Mouse (Mus musculus) activated CD4-positive, CD25-positive, alpha-beta regulatory T cell, adult 4 months (primary cell): Measurements from ENCODE around the gene Tecpr2. TPM values are rescaled to one million over a fixed set of nuclear protein-coding genes. Genes with fewer than 3 reads are reported as not detected.
A peak's percentile ranks its signal among the peaks of the same experiment; 100 is the strongest.
"Not testable (repeated sequence)": the region's sequence is repeated elsewhere in the genome, so short reads cannot be mapped to it uniquely, and the experiment has no call there.

Experiments
- ATAC-seq: one replicate; pipeline ENCODE4 v1.8.0; 2017
- polyA plus RNA-seq, 2 experiments: library from polyadenylated mRNA; unstranded; fragments of 100-300 nt; shearing (Covaris generic); gene quantifications; one replicate each; pipeline ENCODE4 v1.2.1; 2017

Tecpr2 gene
- polyA plus RNA-seq, result 1 to 10 TPM in 1 of 2 experiments, under 1 TPM in 1; 0.61 to 1.2 TPM

- ATAC-seq, result peak; percentile 96
Measured at GRCm38 (mm10) chr12:110889036-110890020, at the start of gene Tecpr2, which contains the start of gene Cinp. Gene Tecpr2 (plus strand): TSS chr12:110889264. Gene Cinp (minus strand): TSS chr12:110889145.

GRCm38 (mm10) chr12:110840348-110841198 lies 48.5 kb upstream of the Tecpr2 start, which contains the start of gene Mok:
Gene Mok (minus strand): TSS chr12:110840939.
- peak; percentile 65 for ATAC-seq

- no peak for ATAC-seq
Measured at GRCm38 (mm10) chr12:110841731-110842493, 47.2 kb upstream of the Tecpr2 start.

GRCm38 (mm10) chr12:110843194-110844048 lies 45.6 kb upstream of the Tecpr2 start:
- ATAC-seq, result peak; percentile 64

- no peak for ATAC-seq
Measured at GRCm38 (mm10) chr12:110844227-110845130, 44.6 kb upstream of the Tecpr2 start.

- no peak for ATAC-seq
Measured at GRCm38 (mm10) chr12:110845131-110845880, 43.8 kb upstream of the Tecpr2 start.

GRCm38 (mm10) chr12:110846191-110846765 lies 42.8 kb upstream of the Tecpr2 start:
- no peak for ATAC-seq

GRCm38 (mm10) chr12:110850010-110850928 lies 38.8 kb upstream of the Tecpr2 start, which contains the start of gene Zfp839:
Gene Zfp839 (plus strand): TSS chr12:110850253.
- ATAC-seq, result peak; percentile 53

GRCm38 (mm10) chr12:110850929-110851256 lies 38.2 kb upstream of the Tecpr2 start:
- ATAC-seq, result no peak

GRCm38 (mm10) chr12:110851414-110851813 lies 37.6 kb upstream of the Tecpr2 start:
- ATAC-seq, result peak; percentile 10

- ATAC-seq, result no peak
Measured at GRCm38 (mm10) chr12:110851923-110852322, 37.1 kb upstream of the Tecpr2 start.

GRCm38 (mm10) chr12:110854786-110855737 lies 34.0 kb upstream of the Tecpr2 start:
- ATAC-seq, result no peak

GRCm38 (mm10) chr12:110857196-110857595 lies 31.9 kb upstream of the Tecpr2 start:
- ATAC-seq, result peak; percentile 54

GRCm38 (mm10) chr12:110858681-110859080 lies 30.4 kb upstream of the Tecpr2 start:
- ATAC-seq, result not testable (repeated sequence)

GRCm38 (mm10) chr12:110860293-110860692 lies 28.8 kb upstream of the Tecpr2 start:
- ATAC-seq, result no peak

- peak; percentile 32 for ATAC-seq
Measured at GRCm38 (mm10) chr12:110861256-110861655, 27.8 kb upstream of the Tecpr2 start.

GRCm38 (mm10) chr12:110864008-110864407 lies 25.1 kb upstream of the Tecpr2 start:
- no peak for ATAC-seq
